Mouse (Mus musculus): ENCODE measurements around the gene 1700122O11Rik. TPM values are rescaled to one million over a fixed set of nuclear protein-coding genes. Genes with fewer than 3 reads are reported as not detected.
A peak's percentile ranks its signal among the peaks of the same experiment; 100 is the strongest.

The 1700122O11Rik gene
- polyA plus RNA-seq, 1 experiment from 2014 or later, result not detected

DNA sequence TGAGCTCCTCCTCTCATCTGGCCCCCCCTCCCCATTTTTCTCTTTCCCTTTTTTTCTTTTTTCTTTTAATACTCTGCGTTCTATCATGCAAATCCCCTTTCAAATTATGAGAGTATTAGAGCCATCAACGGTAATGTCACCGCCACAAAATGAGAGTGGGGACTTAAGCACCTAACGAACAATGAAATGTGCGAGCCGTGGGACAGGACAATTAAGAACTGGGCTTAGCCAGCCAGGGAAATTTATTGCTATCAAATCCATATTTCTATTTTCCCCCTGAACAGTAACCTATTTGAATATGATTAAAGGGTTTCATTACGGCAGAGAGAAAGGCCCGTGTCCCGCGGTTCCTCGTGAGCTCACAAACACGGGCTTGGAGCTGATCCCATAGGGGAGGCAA, 27.0 kb downstream of the 1700122O11Rik start:
- Histone ChIP-seq H3K4me3 (ENCODE audit: low read depth, low read length) (no peak overlapping the region), H3K9me3 (replicated peaks; ENCODE audit: control insufficient read depth, low read length) (no peaks in the 10 kb centered on the region), H3K4me2 (ENCODE audit: low read depth, low read length) (no peak overlapping the region), H3K27me3 (ENCODE audit: control insufficient read depth, insufficient read depth, low read depth, low read length) (no peaks in the 10 kb centered on the region), H3K4me1 (ENCODE audit: control insufficient read depth, low read depth, low read length) (peaks cover 9% of the 10 kb centered on the region), H3K27ac (ENCODE audit: low read length) (no peak overlapping the region), H3K36me3 (ENCODE audit: control insufficient read depth, insufficient read depth) (no peaks in the 10 kb centered on the region), H3K9ac (ENCODE audit: low read depth, low read length) (no peak overlapping the region)
- no peak for ATAC-seq (ENCODE audit: low read depth)
- WGBS (ENCODE audit: insufficient replicate concordance), result 81% methylated on average over 12 of the region's 12 CpGs

DNA sequence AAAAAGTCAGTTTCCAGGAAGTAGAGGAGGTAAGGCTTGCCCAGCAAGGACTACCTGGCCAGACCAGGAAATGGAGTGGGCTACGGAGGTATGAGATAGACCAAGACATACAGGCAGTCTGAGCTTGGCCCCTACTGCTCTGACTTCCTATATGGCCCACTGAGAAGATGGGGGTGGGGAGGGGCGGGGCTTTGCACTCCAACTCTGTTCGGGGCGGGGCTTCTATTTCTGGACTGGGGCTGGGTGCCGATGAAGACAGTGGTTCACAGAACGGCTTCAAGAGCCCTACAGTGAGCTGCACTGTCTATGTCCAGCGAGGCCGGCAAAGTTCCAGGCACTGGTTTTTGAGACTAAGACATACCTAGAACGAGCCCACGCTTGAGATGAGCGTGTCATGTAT, 27.8 kb downstream of the 1700122O11Rik start:
- Histone ChIP-seq H3K36me3 (ENCODE audit: control insufficient read depth, insufficient read depth) (no peaks in the 10 kb centered on the region), H3K4me2 (ENCODE audit: low read depth, low read length) (no peak overlapping the region), H3K9me3 (replicated peaks; ENCODE audit: control insufficient read depth, low read length) (no peaks in the 10 kb centered on the region), H3K4me1 (ENCODE audit: control insufficient read depth, low read depth, low read length) (peaks cover 11% of the 10 kb centered on the region), H3K27me3 (ENCODE audit: control insufficient read depth, insufficient read depth, low read depth, low read length) (no peaks in the 10 kb centered on the region), H3K9ac (ENCODE audit: low read depth, low read length) (no peak overlapping the region), H3K4me3 (ENCODE audit: low read depth, low read length) (no peak overlapping the region), H3K27ac (ENCODE audit: low read length) (no peak overlapping the region)
- 52% methylated on average over 11 of the region's 11 CpGs for WGBS (ENCODE audit: insufficient replicate concordance)
- ATAC-seq (ENCODE audit: low read depth), result no peak

GRCm38 (mm10) chr17:48005816-48006215, 32.3 kb downstream of the 1700122O11Rik start:
- Histone ChIP-seq H3K9ac (ENCODE audit: low read depth, low read length) (no peak overlapping the region), H3K4me1 (ENCODE audit: control insufficient read depth, low read depth, low read length) (peaks cover 30% of the 10 kb centered on the region)
- 52% methylated on average over 4 of the region's 4 CpGs for WGBS (ENCODE audit: insufficient replicate concordance)

GRCm38 (mm10) chr17:48005091-48005490, 33.0 kb downstream of the 1700122O11Rik start:
- Histone ChIP-seq H3K27me3 (ENCODE audit: control insufficient read depth, insufficient read depth, low read depth, low read length) (no peaks in the 10 kb centered on the region), H3K4me3 (ENCODE audit: low read depth, low read length) (no peak overlapping the region), H3K27ac (ENCODE audit: low read length) (peak overlapping the region; percentile 51), H3K9me3 (replicated peaks; ENCODE audit: control insufficient read depth, low read length) (no peaks in the 10 kb centered on the region), H3K4me2 (ENCODE audit: low read depth, low read length) (no peak overlapping the region), H3K36me3 (ENCODE audit: control insufficient read depth, insufficient read depth) (no peaks in the 10 kb centered on the region), H3K4me1 (ENCODE audit: control insufficient read depth, low read depth, low read length) (peaks cover 28% of the 10 kb centered on the region), H3K9ac (ENCODE audit: low read depth, low read length) (no peak overlapping the region)
- 29% methylated on average over 8 of the region's 8 CpGs for WGBS (ENCODE audit: insufficient replicate concordance)
- ATAC-seq (ENCODE audit: low read depth), result peak; percentile 73

More at GRCm38 (mm10) chr17:48005816-48006215, 32.3 kb downstream of the 1700122O11Rik start:
- no peak for ATAC-seq (ENCODE audit: low read depth)
- Histone ChIP-seq H3K36me3 (ENCODE audit: control insufficient read depth, insufficient read depth) (no peaks in the 10 kb centered on the region), H3K9me3 (replicated peaks; ENCODE audit: control insufficient read depth, low read length) (no peaks in the 10 kb centered on the region), H3K27me3 (ENCODE audit: control insufficient read depth, insufficient read depth, low read depth, low read length) (no peaks in the 10 kb centered on the region), H3K4me3 (ENCODE audit: low read depth, low read length) (no peak overlapping the region), H3K4me2 (ENCODE audit: low read depth, low read length) (no peak overlapping the region), H3K27ac (ENCODE audit: low read length) (peak overlapping the region; percentile 4; the same call in 1 of the 2 replicates)

GRCm38 (mm10) chr17:48004619-48005018, 33.5 kb downstream of the 1700122O11Rik start:
- 55% methylated on average over 9 of the region's 9 CpGs for WGBS (ENCODE audit: insufficient replicate concordance)
- Histone ChIP-seq H3K4me1 (ENCODE audit: control insufficient read depth, low read depth, low read length) (peaks cover 33% of the 10 kb centered on the region), H3K27ac (ENCODE audit: low read length) (peak overlapping the region; percentile 51), H3K9ac (ENCODE audit: low read depth, low read length) (no peak overlapping the region), H3K4me3 (ENCODE audit: low read depth, low read length) (no peak overlapping the region), H3K27me3 (ENCODE audit: control insufficient read depth, insufficient read depth, low read depth, low read length) (no peaks in the 10 kb centered on the region), H3K4me2 (ENCODE audit: low read depth, low read length) (no peak overlapping the region), H3K36me3 (ENCODE audit: control insufficient read depth, insufficient read depth) (no peaks in the 10 kb centered on the region), H3K9me3 (replicated peaks; ENCODE audit: control insufficient read depth, low read length) (no peaks in the 10 kb centered on the region)
- ATAC-seq (ENCODE audit: low read depth), result no peak

- peaks cover 37% of the 10 kb centered on the region for H3K4me1 ChIP-seq (ENCODE audit: control insufficient read depth, low read depth, low read length)
- 54% methylated on average over 4 of the region's 4 CpGs for WGBS (ENCODE audit: insufficient replicate concordance)
- H3K4me3 ChIP-seq (ENCODE audit: low read depth, low read length), result peak overlapping the region; percentile 55
- H3K27ac ChIP-seq (ENCODE audit: low read length), result peak overlapping the region; percentile 82
- peak overlapping the region; percentile 73 for H3K4me2 ChIP-seq (ENCODE audit: low read depth, low read length)
- no peaks in the 10 kb centered on the region for H3K27me3 ChIP-seq (ENCODE audit: control insufficient read depth, insufficient read depth, low read depth, low read length)
- no peaks in the 10 kb centered on the region for H3K36me3 ChIP-seq (ENCODE audit: control insufficient read depth, insufficient read depth)
- ATAC-seq (ENCODE audit: low read depth), result no peak
- H3K9ac ChIP-seq (ENCODE audit: low read depth, low read length), result peak overlapping the region; percentile 42; the same call in 1 of the 2 replicates
- H3K9me3 ChIP-seq (replicated peaks; ENCODE audit: control insufficient read depth, low read length), result no peaks in the 10 kb centered on the region
Measured at GRCm38 (mm10) chr17:48002486-48002885, 35.6 kb downstream of the 1700122O11Rik start.

GRCm38 (mm10) chr17:48001586-48002361, 36.3 kb downstream of the 1700122O11Rik start:
- no peaks in the 10 kb centered on the region for H3K9me3 ChIP-seq (replicated peaks; ENCODE audit: control insufficient read depth, low read length)
- H3K4me1 ChIP-seq (ENCODE audit: control insufficient read depth, low read depth, low read length), result peaks cover 37% of the 10 kb centered on the region
- no peaks in the 10 kb centered on the region for H3K36me3 ChIP-seq (ENCODE audit: control insufficient read depth, insufficient read depth)
- H3K4me3 ChIP-seq (ENCODE audit: low read depth, low read length), result peak overlapping the region; percentile 55
- ATAC-seq (ENCODE audit: low read depth), result peak; percentile 83
- H3K9ac ChIP-seq (ENCODE audit: low read depth, low read length), result peak overlapping the region; percentile 51
- no peaks in the 10 kb centered on the region for H3K27me3 ChIP-seq (ENCODE audit: control insufficient read depth, insufficient read depth, low read depth, low read length)
- H3K27ac ChIP-seq (ENCODE audit: low read length), result peak overlapping the region; percentile 82
- WGBS (ENCODE audit: insufficient replicate concordance), result 4% methylated on average over 21 of the region's 21 CpGs
- H3K4me2 ChIP-seq (ENCODE audit: low read depth, low read length), result peak overlapping the region; percentile 73

DNA sequence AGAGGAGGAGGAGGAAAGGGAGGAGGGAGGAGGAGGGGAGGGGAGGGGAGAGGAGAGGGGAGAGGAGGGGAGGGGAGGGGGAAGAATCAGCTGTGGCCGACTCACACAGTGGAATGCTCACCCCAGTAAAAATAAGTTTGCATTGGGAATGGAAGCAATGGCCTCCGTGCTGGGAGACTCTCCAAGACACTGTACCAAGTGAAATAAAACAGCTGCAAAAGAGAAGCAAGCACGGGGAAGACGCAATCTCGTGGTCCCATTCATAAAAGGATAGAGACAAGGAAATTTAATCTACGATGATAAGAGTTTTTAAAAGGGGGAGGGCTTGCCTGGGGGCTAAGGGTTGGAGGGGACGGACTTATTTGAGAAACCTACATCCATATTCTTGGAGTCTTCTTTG, 36.9 kb downstream of the 1700122O11Rik start:
- H3K4me1 ChIP-seq (ENCODE audit: control insufficient read depth, low read depth, low read length), result peaks cover 34% of the 10 kb centered on the region
- ATAC-seq (ENCODE audit: low read depth), result no peak
- H3K9ac ChIP-seq (ENCODE audit: low read depth, low read length), result no peak overlapping the region
- H3K4me2 ChIP-seq (ENCODE audit: low read depth, low read length), result peak overlapping the region; percentile 73
- peak overlapping the region; percentile 55 for H3K4me3 ChIP-seq (ENCODE audit: low read depth, low read length)
- WGBS (ENCODE audit: insufficient replicate concordance), result 7% methylated on average over 7 of the region's 7 CpGs
- no peaks in the 10 kb centered on the region for H3K27me3 ChIP-seq (ENCODE audit: control insufficient read depth, insufficient read depth, low read depth, low read length)
- no peaks in the 10 kb centered on the region for H3K9me3 ChIP-seq (replicated peaks; ENCODE audit: control insufficient read depth, low read length)
- no peaks in the 10 kb centered on the region for H3K36me3 ChIP-seq (ENCODE audit: control insufficient read depth, insufficient read depth)
- peak overlapping the region; percentile 71 for H3K27ac ChIP-seq (ENCODE audit: low read length)

DNA sequence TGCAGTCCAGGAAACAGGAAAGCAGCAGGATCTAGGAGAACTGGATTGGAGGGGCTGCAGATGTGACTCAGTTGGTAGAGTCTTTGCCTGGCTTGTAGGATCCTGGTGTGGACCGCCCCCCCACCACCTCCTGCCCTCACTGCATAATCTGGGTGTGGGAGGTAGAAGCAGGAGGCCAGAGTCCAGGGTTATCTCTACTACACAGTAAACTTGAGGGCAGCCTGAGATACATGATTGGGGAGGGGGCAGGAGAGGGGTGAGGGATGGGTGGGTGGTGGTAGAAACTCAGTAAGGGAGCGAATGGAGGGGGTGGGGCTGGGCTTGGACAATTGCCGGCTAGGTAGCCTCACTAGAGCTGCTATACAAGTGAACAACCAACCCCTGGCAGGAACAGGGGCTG, 38.3 kb downstream of the 1700122O11Rik start:
- peak; percentile 53 for ATAC-seq (ENCODE audit: low read depth)
- Histone ChIP-seq H3K27ac (ENCODE audit: low read length) (no peak overlapping the region; the same call in 1 of the 2 replicates), H3K9me3 (replicated peaks; ENCODE audit: control insufficient read depth, low read length) (no peaks in the 10 kb centered on the region), H3K4me2 (ENCODE audit: low read depth, low read length) (0 out of 2 replicates have a peak overlapping the region, but pooled peaks have one; percentile 7), H3K4me3 (ENCODE audit: low read depth, low read length) (no peak overlapping the region), H3K9ac (ENCODE audit: low read depth, low read length) (no peak overlapping the region), H3K27me3 (ENCODE audit: control insufficient read depth, insufficient read depth, low read depth, low read length) (no peaks in the 10 kb centered on the region), H3K4me1 (ENCODE audit: control insufficient read depth, low read depth, low read length) (peaks cover 27% of the 10 kb centered on the region), H3K36me3 (ENCODE audit: control insufficient read depth, insufficient read depth) (no peaks in the 10 kb centered on the region)
- 21% methylated on average over 3 of the region's 3 CpGs for WGBS (ENCODE audit: insufficient replicate concordance)
